Mouse (Mus musculus): Measurements from ENCODE around the gene Soga1.

Soga1 gene

DNA sequence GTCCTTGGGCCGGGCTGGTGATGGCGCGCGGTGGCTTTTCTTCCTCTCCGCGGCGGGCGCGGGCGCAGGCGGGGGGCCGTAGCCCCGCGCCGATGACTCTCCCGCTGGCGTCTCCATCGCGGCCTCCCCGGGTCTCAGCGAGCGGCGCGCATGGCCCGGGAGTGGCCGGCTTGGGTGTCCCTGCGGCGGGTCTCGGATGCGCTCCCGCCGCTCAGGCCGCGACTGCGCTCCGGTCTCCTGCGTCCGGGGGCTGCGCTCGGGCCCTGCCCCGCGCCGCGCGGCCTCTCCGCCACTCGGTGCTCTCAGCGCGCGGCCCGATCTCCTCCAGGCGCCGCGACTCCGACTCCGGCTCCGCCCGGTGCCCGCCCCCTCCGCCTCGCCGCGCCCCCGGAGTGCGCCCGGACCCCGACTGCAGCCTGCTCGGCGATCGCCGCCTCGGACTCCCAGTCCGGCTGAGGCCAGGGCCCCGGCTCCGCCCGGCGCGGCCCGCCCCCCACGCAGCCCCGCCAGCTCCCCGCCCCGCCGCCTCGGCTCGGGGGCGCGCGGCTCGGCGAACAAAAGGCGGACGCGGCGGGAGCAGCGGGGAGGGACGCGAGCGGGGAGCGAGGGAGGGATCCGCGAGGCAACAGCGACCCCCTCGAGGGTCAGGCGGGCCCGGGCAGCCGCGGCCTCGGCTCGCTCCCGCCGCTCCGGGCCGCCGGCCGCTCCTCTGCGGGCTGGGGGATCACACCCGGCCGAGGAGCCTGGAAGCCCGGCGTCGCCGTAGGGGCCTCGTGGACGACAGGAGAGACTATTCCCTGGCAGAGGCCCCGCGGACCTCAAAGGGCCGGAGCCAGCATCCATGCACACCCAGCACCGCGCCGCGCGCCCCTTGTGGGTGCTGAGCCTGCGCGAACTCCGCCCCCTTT lies at the start of gene Soga1:
Gene Soga1 (minus strand): TSS at position 462 of the 908 bp plus-strand sequence.
- peak; percentile 91 to 95 for DNase-seq

DNA sequence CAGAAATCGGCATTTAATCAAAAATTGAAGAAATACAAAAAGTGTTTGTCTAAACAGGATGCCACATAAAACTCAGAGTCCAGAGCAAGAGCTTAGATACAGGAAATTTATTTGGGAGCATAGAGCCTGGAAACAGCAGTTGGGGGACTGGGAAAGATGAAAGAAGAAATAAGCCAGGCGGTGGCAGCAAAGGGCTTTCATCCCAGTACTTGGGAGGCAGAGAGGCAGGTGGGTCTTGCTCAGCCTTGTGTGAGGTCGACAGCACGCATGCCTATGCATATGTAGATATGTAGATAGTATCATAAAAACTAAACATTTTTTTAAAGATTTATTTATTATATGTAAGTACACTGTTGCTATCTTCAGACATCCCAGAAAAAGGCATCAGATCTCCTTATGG lies 49.0 kb upstream of the Soga1 start:
- DNase-seq: peak in 1 of 2 experiments; percentile 18

DNA sequence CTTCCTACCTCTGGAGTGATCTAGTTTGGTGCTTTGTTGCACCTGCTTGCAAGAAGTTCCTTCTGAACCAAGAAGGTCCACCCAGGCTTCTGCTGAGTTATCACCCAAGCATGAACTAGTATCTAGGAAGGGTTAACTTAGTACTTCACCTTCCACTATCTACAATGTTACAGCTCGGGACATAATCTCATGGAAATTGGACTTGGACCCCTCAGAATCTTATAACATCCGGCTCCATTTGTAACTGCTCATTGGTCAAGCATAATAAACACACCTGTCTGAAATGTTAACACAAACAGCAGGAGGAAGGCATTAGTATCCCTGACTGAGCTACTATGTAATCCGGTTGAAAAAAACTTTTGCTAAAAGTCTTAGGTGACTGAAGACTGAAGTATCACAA lies 48.3 kb upstream of the Soga1 start:
- no peak for DNase-seq

DNA sequence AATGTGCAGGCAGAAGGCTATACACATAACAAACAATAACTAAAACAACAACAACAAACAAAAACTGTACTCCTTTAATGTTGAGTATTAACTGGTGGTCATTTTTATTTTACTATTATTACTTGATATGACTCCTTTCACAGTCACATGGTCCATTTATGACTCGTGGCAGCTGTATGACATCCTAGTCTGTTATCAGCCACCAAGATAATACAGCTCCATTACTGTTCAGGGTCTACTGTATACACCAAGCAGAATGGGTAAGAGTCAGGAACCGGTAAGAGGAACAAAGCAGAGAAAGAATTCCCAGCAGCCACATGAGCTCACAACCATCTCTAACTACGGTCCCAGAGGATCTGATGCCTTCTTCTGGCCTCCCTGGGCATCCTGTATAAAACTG lies 46.2 kb upstream of the Soga1 start:
- no peak for DNase-seq

DNA sequence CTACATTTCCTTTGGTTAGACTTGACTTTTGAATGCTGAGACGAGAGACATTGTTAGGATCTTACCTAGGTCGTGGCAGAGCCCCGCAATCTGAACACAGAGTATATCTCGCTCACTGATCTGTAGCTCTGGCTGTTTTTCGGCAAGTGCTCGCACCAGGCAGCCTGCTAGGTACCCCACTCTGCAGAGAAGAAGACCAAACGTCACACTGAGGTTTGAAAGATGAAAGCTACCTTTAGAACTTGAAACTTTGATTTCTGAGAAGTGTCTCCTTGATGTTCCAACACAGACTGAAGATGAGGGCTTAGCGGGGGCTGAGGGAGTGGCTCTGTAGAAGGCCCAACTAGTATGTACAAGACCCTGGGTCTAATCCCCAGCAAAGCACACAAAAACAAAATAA lies 42.7 kb upstream of the Soga1 start:
- DNase-seq: no peak

DNA sequence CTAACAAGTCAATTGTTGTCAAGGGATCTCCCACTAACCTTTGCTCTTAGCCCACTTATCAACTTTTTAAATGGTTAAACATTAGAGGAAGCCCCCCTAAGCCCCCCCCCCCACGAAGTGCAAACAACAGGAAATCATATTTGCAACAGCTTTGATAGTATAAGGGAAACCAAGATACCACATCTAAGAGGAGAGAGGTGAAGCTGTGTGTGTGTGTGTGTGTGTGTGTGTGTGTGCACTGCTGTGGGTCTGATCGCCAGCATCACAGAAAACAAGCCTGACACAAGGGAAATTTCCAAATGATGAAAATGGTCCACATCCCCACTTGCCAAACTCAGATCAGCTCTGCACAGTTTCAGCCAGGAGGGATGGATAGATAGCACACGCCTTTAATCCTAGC lies 40.0 kb upstream of the Soga1 start:
- no peak for DNase-seq

DNA sequence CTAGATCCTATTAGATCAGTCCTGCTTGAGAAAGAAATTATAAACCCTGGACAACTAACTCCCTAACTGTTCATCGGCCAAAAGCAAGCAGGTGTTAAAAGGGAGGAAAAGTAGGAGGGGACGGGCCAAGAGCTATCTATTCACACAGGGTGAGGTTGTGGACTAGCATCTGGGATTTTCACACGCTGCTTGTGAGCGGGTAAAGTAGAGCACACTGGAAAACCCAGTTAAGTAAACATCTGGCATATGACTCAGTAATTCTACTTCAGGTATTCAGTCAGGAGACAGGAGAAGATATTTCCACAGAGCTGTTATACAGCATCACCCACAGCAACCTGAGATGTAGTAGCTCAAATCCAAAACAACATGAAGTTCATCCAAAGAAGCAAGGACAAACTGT lies 39.5 kb upstream of the Soga1 start:
- DNase-seq: no peak

DNA sequence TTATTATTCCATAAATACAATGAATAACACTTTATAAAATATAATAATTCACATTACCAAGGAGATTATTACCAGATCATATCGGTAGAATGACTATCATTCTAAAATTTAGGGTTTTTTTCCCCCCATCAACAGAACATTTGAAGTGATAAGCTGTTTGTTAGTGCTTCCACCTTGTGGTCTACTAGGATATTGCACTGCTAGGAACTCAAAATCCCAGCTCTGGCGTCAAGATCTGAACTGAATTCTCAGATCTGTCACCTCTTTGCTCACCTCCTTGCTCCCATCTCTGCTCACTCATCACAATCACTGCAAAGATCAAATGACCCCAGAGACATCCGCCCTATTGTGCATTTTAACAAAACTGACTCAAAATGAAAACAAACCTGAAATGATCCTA lies 37.9 kb upstream of the Soga1 start:
- peak; percentile 46 to 66 for DNase-seq

DNA sequence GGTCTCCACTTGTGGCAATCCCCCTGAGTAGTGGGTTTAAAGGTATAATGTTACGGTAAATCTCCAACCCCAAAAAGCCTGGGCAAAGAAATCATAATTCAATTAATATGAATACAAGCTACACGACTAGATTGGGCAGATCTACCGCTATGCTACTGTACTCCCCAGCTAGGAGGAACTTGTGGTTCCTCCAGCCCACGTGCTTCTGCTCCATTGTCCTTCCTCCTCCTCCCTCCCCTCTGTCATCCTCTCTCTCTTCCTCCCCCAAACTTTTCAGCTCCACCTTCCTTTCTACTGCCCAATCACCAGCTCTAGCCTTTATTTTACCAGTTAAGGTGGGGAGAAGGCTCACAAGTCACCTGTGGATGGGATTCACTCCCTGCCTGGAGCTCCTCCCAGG lies 29.2 kb upstream of the Soga1 start:
- DNase-seq: no peak

DNA sequence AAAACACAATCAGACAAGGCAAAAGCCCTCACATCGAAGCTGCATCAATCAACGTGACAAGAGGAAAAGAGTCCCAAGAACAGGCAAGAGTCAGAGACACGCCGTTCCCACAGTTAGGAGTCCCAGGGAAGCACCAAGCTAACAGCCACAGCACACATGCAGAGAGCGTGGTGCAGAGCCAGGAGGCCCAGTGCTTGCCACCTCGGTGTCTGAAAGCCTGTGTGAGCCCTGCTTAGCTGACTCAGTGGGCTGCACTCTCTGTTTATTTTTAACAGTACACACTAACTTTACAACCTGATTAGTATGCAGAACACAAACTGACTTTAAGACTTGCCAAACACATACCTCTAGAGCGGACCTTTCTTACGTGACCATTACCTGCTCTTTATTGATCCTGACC lies 25.4 kb upstream of the Soga1 start:
- DNase-seq: no peak

DNA sequence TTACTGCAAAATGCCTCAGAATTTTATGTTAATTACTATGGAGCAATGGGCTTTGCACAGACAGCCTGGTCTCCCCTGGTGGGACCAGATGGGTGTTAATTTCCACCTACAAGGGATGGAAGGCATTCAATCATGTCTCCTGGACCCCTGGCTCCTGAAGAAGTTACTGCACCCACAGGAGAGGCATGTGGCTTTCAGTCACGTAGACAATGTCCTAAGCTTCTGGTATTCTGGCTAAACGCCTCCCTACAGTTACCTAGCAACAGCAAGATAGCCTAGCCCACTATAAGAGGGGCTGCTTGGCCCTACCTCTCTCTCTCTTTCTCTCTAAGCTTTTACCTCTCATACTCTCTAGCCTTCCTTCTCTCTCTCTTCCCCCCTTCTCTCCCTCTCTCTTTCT lies 23.2 kb upstream of the Soga1 start:
- DNase-seq: peak in 1 of 2 experiments; percentile 6

DNA sequence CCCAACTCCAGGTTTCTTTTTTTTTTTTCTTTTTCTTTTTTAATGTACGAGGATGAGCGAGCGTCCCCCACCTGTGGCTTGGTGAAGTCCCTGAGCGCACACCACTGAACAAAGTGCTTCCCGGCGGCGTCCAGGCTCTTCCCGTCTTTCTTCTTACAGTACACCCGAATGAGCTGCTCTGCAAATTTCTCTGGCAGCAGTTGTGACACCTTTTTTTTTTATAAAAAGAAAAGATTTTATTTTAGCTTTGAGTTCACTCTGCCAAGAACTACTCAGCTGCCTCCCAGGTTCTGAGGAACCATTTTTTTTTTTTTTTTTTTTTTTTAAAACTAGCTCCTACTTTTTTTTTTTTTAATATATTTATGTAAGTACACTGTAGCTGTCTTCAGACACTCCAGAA lies 22.6 kb upstream of the Soga1 start:
- DNase-seq: no peak

DNA sequence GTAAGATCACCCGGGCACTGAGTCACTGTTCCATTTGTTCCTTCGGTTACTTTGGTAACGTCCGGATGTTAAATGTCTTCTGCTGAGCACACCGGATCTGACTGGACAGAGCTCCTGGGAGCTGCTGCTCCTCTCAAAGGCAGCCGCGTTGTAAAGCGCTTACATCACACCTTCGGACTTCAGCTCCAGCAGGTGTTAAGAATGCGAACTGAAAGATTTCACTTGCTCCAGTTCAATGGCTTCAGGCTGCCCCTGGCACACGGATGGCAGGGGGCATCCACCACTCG lies 21.2 kb upstream of the Soga1 start:
- no peak for DNase-seq

DNA sequence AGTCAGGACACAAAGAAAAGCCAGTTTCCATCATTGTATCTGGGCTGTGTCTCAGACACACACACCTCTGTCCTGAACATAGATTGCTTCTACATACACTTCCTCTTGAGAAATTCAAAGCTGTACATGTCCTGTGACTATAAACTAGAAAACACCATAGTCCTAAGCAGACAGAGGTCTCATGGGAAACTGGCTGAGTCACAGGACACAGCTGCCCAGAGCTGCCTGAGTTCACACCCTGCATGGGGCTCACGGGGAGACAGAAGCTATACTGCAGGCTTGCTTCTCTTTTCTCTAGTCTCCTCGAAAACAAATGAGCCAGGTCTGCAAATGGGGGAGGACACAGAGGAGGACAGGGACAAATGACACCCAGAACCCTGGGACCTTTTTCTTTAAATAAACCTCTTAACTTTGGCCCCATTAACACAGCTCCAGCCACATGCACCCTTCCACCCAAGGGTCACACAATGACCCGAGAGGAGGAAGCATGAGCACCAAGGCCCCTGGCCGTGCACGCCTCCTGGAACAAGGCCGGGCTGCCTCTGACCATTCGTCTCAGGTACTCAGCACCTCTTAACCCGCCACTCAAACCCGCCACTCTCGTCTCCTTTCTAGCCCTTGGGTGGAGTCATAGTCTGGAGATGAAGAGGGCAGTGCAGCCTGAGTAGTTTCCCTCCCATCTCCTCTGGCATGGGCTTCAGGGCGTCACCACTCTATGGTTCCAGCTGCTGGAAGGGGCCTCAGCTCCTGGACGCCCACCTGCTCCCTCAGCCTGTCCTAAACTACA lies 20.7 kb upstream of the Soga1 start:
- DNase-seq: no peak

DNA sequence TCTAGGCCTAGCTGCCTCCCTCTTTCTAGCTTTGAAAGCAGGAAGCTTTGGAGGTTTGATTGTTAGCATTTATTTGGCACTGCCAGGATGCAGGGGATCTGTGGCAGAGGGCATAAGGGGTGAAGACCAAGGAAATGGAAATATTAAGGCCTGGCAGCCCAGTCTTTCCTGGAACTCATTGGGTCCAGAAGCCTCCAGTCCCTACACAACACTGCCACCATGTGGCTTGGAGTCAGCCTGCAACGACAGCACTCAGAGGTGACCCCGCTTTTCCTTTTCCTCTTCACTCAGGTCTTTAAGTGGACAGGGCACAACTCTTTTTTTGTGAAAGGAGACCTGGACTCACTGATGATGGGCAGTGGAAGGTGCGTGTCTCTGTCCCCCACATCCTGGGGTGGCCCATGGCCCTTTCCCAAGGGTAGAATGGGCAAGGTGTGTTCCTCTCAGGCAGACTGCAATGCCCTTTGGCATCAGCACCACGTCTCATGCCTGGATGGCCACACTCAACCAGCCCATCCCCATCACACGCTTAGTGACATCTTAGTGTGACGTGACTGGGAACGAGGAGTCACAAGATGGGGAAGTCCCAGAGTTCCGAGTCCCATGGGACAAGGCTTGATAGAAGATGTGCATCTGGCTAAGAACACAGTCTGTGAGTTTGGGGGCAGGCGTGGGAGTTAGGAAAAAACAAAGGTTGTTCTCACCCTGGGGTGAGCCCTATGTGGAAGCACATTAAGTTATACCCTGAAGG lies 16.1 kb upstream of the Soga1 start:
- DNase-seq: peak; percentile 93 to 94

DNA sequence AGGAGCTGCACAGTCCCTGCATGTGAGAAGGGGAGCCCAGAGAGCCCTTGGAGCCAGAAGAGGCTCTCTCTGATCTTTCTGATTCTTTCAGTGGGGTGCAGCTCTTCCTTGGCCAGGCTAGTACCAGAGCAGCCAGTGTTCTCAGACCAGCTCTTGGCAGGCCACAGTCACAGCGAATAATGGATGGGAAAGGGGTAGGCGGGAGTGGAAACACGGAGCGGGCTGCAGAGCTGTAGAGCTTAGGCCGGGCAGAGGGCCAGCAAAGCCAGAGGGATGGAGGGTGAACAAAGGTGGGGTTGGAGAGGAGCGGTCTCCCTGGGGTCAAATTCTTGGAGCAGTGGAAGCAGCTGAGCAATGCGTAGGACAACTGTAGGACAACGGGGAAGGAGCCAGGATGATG lies 13.0 kb upstream of the Soga1 start:
- DNase-seq: peak; percentile 81 to 84

DNA sequence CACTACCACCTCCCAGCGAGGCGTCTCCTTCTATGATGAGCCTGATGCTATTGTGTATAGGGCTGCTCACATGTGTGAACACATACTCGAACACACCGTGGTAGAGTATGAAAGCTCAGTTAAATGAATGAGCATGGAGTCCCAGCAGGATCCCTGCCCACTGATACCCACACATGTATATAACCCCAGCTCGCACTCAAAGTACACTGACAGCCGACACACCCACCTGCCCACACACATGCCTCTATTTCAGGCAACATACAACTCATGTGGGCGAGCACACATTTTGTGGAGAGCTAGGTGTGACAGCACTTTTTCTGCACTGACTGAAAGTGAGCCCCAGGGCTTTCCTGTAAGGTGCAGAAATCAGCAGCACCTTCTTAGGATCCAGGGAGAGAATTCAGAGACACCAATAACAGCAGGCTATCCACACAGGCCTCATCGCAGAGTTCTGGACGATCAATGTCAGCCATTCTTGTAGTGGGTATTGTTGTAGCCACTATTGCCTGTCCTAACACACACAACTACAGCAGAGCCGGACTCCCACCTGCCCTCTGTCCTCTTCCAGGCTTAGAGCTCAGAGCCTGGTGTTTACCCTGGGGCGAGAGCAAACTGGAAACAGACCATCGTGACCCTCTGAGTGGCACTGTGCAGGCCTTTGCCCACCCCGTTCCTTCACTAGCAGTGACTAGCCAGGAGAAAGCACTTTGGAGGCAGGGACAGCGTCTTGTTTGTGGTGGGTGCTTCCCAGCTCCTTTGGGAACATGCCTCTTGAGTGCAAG lies 8.7 kb upstream of the Soga1 start:
- peak; percentile 2 to 9 for DNase-seq

DNA sequence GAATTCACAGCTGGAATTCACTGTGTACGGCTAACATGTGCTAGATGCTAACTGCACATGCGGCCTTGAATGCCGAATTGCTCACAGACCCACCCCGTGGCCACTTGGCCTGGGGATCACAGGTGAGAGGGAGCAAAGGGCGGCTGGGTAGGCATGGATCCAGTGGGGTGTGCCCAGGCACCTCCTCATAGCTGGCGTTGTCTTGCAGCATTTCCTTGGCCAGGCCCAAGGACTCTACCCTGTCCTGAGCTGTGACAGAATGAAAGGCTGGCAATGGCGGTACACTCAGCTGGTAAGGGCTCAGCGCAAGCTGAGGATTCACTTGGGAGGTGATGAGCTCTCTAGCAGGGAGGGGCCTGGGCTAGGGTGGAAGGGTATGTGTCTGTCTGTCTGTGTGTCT lies 7.7 kb upstream of the Soga1 start, which contains the start of gene Tldc2:
Gene Tldc2 (plus strand): TSS at position 260 of the 400 bp plus-strand sequence.
- DNase-seq: peak; percentile 8

DNA sequence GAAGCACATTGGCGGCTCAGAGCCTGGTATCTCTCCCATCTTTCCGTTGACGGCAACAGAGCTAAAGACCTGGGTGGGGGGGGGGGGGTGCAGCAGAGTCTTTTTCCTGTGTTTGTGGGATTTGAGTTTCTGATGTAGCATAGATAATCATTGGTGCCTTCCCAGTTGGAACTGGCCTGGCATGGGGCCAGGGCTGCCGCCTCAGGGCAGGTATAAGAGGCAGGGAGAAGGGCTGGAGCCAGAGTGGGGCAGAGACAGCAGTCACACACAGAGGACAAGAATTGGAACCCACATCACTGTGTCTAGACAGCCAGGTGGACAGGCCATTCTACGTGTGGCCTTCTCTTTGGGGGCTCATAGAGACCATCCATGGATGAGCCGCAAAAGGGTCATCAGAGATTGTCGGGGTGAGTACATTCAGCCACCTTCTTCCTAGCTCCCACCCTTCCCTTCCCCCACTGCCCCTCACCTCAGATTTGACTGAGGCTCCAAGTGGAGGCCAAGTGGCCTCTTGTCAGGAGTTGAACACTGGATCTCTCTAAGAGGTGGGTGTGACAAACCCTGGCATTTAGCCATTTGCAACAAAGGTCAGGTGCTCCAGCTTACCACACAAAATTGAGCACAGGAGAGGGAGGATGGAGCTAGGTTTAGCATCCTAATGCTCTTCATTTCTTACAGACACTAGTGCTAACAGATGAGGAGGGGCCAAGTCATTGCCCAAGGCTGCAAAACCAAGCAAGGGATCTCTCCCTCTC lies 6.0 kb upstream of the Soga1 start:
- peak; percentile 57 to 64 for DNase-seq

DNA sequence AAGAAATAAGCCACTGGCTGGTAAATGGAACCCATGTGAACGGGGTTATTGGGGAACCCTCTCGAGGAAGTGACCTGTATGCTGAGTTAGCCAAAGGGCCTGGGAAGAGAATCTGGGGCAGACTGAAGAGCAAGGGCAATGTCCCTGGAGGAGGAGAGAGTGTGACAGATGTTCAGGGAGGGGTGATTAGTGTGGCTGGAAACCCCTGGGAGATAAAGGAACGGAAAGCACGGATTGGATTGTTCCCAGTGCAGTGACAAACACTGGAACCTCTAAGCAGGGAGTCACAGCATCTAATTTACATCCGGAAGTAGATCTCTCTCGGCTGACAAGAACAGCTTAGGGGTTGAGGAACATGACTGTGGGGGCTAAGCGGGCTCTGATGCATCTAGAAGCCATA lies 2.9 kb upstream of the Soga1 start:
- DNase-seq: no peak

DNA sequence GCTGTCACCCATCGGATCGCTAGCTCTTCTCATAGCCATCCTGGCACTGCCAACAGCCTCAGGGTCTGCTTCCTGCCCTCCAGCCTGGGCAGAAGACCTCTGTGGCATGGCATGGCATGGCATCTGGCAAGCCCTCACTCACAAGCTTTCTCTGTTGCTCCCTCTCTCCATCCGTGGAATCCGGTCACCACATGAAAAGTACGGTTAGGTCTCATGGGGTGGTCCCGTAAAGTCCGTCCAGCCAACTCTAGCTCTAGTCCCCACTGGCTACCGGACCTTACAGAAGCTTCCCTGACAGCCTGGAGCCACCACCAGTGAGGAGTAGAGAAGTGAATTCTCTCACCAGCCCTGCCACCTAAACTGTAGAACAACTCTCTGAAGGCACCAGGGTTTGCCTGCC lies 2.3 kb upstream of the Soga1 start:
- peak in 1 of 2 experiments; percentile 6 for DNase-seq

DNA sequence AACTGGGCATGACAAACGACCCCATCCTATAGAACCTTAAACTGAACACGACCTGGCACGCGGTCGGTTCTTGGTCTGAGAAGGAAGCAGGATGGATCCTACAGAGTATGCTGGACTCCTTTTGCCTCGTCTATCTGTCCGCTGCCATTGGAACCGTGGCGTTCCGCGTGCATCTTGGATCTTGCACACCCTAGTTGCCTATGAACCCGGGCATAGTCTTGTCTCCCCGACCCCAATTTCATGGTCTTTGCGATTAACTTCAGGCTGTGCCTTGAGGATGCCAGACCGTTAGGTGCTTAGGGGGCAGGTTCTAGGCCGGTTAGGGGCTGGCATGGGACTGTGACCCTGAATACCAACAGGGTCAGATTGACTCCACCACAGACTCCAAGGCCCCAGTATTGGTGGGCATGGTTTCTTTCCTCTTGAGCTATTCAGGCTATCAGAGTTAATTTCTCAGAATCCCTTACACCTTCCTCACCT lies 687 bp upstream of the Soga1 start:
- DNase-seq: no peak
